Mouse (Mus musculus) lung, postnatal 0 days (tissue): ENCODE measurements at regions not wholly inside any gene's neighbourhood (a gene's known extent, or its start where the extent isn't known, plus 50 kb on each side); places are given as distances from the start of the nearest gene placed in this dataset.
A peak's percentile ranks its signal among the peaks of the same experiment; 100 is the strongest.

Experiments
- ATAC-seq: fragments of 200-750 bp; cut with Nextera tagmentation; 2 replicates; pipeline ENCODE4 v1.8.0; 2017; ENCODE audit warnings: moderate library complexity
- DNase-seq: peaks from one replicate; pipeline ENCODE4 v3.0.0-alpha.2; 2016; ENCODE audit warnings: low spot score
- H3K27ac ChIP-seq: fragments of 300-500 bp; sonication (generic); 2 replicates; pipeline ENCODE4 v1.5.1; 2014; ENCODE audit warnings: antibody characterized with exemption, mild to moderate bottlenecking, low read length, mixed read lengths
- H3K27me3 ChIP-seq: fragments of 300-500 bp; sonication (generic); replicated peaks from 2 replicates; pipeline ENCODE4 v1.6.1; 2014; ENCODE audit warnings: low read length, mixed read lengths; ENCODE audit not compliant: insufficient read depth
- H3K36me3 ChIP-seq: fragments of 300-500 bp; sonication (generic); 2 replicates; pipeline ENCODE4 v1.6.1; 2014; ENCODE audit warnings: low read length, mixed read lengths; ENCODE audit not compliant: insufficient read depth
- H3K4me1 ChIP-seq: fragments of 300-500 bp; sonication (generic); 2 replicates; pipeline ENCODE4 v1.6.1; 2014; ENCODE audit warnings: antibody characterized with exemption, low read depth, low read length, mixed read lengths; ENCODE audit not compliant: insufficient read depth
- H3K4me2 ChIP-seq: fragments of 300-500 bp; sonication (generic); replicated peaks from 2 replicates; pipeline ENCODE4 v1.6.1; 2014; ENCODE audit warnings: low read depth, mild to moderate bottlenecking, low read length, moderate library complexity, mixed read lengths
- H3K4me3 ChIP-seq: fragments of 300-500 bp; sonication (generic); 2 replicates; pipeline ENCODE4 v1.5.1; 2014; ENCODE audit warnings: low read depth, low read length
- H3K9ac ChIP-seq: fragments of 300-500 bp; sonication (generic); replicated peaks from 2 replicates; pipeline ENCODE4 v1.6.1; 2014; ENCODE audit warnings: low read depth, mild to moderate bottlenecking
- H3K9me3 ChIP-seq: fragments of 300-500 bp; sonication (generic); 2 replicates; pipeline ENCODE4 v1.6.1; 2016; ENCODE audit warnings: low read length, mixed read lengths
- CTCF ChIP-seq: IDR thresholded peaks from 2 replicates; pipeline ENCODE4 v1.5.1; 2016; ENCODE audit warnings: antibody characterized with exemption, mild to moderate bottlenecking
- EP300 ChIP-seq: IDR thresholded peaks from 2 replicates; pipeline ENCODE4 v1.6.1; 2016; ENCODE audit warnings: antibody characterized with exemption, mild to moderate bottlenecking, control low read depth
- WGBS: fragments of 180-500 bp; shearing (Covaris S2); extraction: QIAGEN DNeasy Blood & Tissue Kit; methylation state at CpG from one replicate; pipeline ENCODE4 v1.1.7; 2014; 5-methylcytosine and 5-hydroxymethylcytosine counted together

DNA sequence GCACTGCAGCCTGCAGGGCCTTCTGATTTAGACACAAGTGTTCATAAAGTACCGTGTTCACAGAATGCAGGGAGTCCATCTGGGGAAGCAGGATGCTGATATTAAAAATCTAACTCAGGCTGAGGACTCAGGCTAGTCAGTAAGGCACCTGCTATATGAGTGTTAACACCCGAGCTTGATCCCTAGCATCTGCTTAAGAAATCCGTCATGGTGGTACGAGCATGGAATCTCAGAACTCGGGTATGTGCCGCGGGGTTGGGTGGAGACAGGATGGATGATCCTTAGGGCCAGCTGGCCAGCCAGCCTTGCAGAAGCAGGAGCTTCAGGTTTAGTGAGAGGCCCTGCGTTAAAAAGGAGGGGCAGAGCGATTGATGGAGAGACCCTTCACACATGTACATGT is 160.1 kb downstream of the Slc4a3 start:
- H3K27ac ChIP-seq: no peak overlapping the region
- no peak overlapping the region for H3K4me3 ChIP-seq
- no peak overlapping the region for H3K9ac ChIP-seq
- no peaks in the 10 kb centered on the region for H3K9me3 ChIP-seq
- ATAC-seq: no peak
- TF ChIP-seq CTCF (no peak), EP300 (no peak)
- no peaks in the 10 kb centered on the region for H3K27me3 ChIP-seq
- H3K4me1 ChIP-seq: no peaks in the 10 kb centered on the region
- 72% methylated on average over 9 of the region's 9 CpGs for WGBS
- no peak overlapping the region for H3K4me2 ChIP-seq
- no peaks in the 10 kb centered on the region for H3K36me3 ChIP-seq
- DNase-seq: no peak

DNA sequence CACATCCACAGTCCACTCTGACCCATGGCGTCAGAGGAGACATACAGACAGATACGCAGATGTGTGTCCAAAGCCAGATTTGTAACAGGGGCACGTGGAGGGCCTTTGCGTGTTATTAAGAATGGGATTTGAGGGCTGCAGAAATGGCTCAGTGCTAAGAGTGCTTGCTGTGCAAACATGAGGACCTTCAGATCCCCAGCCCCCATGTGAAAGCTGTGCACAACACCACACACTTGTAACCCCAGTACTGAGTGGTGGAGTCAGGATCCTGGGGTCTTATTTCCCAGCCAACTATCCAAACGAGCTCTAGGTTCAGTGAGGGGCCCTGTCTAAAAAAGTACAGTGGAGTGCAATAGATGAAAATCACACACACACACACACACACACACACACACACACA is 177.4 kb downstream of the Slc4a3 start:
- Histone ChIP-seq H3K4me1 (no peaks in the 10 kb centered on the region), H3K9ac (no peak overlapping the region), H3K27me3 (no peaks in the 10 kb centered on the region), H3K27ac (no peak overlapping the region), H3K9me3 (no peaks in the 10 kb centered on the region), H3K36me3 (no peaks in the 10 kb centered on the region), H3K4me2 (no peak overlapping the region), H3K4me3 (no peak overlapping the region)
- DNase-seq (no peak), ATAC-seq (no peak)
- 57% methylated on average over 5 of the region's 5 CpGs for WGBS
- TF ChIP-seq CTCF: no peak
- TF ChIP-seq EP300: no peak

DNA sequence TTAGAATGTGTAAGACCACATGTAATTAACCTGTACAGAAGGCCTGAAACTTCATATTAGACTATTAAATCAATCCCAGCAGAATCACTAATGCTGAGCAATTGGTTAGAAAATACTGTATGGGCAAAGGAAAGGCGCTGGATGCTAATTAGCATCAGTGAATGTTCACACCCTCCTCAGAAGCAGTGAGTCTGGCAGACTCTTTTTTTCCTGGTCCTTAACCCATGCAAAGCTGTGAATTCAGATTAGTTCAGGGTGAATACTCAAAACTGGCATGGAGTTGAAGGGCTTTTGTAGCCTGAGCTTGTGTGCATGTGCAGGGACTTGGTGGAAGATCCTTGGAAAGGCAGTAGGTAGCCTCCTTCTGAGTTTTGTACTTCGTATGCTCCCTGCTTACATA is 179.3 kb downstream of the Slc4a3 start:
- H3K9ac ChIP-seq: no peak overlapping the region
- H3K9me3 ChIP-seq: no peaks in the 10 kb centered on the region
- WGBS: 74% methylated on average over 2 of the region's 2 CpGs
- H3K4me1 ChIP-seq: no peaks in the 10 kb centered on the region
- H3K27ac ChIP-seq: no peak overlapping the region
- H3K4me3 ChIP-seq: no peak overlapping the region
- no peaks in the 10 kb centered on the region for H3K36me3 ChIP-seq
- H3K27me3 ChIP-seq: no peaks in the 10 kb centered on the region
- ATAC-seq (no peak), DNase-seq (no peak)
- no peak overlapping the region for H3K4me2 ChIP-seq
- no peak for TF ChIP-seq EP300
- TF ChIP-seq CTCF: no peak

DNA sequence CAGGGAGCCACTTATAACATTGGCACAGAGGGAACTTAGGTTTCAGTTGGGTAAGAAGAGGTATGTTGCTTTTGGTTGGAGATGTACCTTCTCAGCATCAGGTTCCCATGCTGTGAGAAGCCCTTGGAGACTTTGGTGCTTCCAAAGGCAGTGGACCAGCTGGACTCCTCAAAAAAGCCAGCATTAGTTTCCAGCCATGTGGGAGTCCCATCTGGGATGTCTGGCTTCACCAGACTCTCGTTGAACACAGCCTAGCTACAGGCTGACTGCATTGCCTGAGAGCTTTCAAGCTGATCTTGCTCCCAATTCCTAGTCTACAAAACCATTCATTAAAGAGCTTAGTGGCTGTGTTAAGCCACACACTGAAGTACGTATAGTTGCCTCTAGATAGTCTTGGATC is 182.8 kb downstream of the Slc4a3 start:
- Histone ChIP-seq H3K27ac (no peak overlapping the region), H3K27me3 (no peaks in the 10 kb centered on the region), H3K36me3 (no peaks in the 10 kb centered on the region), H3K9me3 (no peaks in the 10 kb centered on the region), H3K9ac (no peak overlapping the region), H3K4me2 (no peak overlapping the region), H3K4me3 (no peak overlapping the region), H3K4me1 (no peaks in the 10 kb centered on the region)
- WGBS: 61% methylated on average over 2 of the region's 2 CpGs
- no peak for TF ChIP-seq EP300
- no peak for TF ChIP-seq CTCF
- ATAC-seq (no peak), DNase-seq (no peak)

DNA sequence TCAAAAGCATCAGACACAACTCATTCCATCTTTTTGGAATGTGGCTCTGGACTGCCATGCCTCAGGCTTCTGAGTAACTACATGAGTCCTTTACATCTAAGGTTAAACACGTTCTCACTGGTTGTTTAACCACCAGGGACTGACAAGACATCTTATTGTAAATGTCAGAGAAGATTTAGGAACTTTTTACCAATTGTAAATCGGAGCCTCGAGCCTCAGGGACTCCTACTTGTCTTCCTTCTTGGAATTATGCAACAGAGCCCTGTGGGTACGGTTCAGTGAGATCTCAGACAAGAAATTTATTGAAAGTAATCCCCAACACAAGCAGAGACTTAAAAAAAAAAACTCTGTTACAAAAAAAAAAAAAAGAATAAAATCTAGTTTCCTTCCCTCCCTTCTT is 187.7 kb downstream of the Slc4a3 start:
- TF ChIP-seq EP300 (no peak), CTCF (no peak)
- H3K27me3 ChIP-seq: no peaks in the 10 kb centered on the region
- ATAC-seq (no peak), DNase-seq (no peak)
- H3K9me3 ChIP-seq: no peaks in the 10 kb centered on the region
- H3K9ac ChIP-seq: no peak overlapping the region
- no peak overlapping the region for H3K4me3 ChIP-seq
- H3K4me2 ChIP-seq: no peak overlapping the region
- H3K4me1 ChIP-seq: no peaks in the 10 kb centered on the region
- H3K36me3 ChIP-seq: no peaks in the 10 kb centered on the region
- no peak overlapping the region for H3K27ac ChIP-seq
- WGBS: 28% methylated on average over 4 of the region's 4 CpGs

- WGBS: 63% methylated on average over 5 of the region's 5 CpGs
- Histone ChIP-seq H3K4me1 (no peaks in the 10 kb centered on the region), H3K4me2 (no peak overlapping the region), H3K27me3 (no peaks in the 10 kb centered on the region), H3K9ac (no peak overlapping the region), H3K9me3 (no peaks in the 10 kb centered on the region), H3K4me3 (no peak overlapping the region), H3K27ac (no peak overlapping the region), H3K36me3 (no peaks in the 10 kb centered on the region)
- TF ChIP-seq CTCF: no peak
- no peak for TF ChIP-seq EP300
- DNase-seq (no peak), ATAC-seq (no peak)
Observed at GRCm38 (mm10) chr1:75738651-75739050, 192.6 kb downstream of the Slc4a3 start.

GRCm38 (mm10) chr1:75749665-75750221 is 203.7 kb downstream of the Slc4a3 start:
- DNase-seq: peak; percentile 66
- Histone ChIP-seq H3K9me3 (no peaks in the 10 kb centered on the region), H3K4me3 (no peak overlapping the region), H3K4me2 (no peak overlapping the region), H3K9ac (no peak overlapping the region), H3K36me3 (no peaks in the 10 kb centered on the region), H3K4me1 (no peaks in the 10 kb centered on the region), H3K27ac (no peak overlapping the region), H3K27me3 (no peaks in the 10 kb centered on the region)
- WGBS: 39% methylated on average over 10 of the region's 10 CpGs
- ATAC-seq: peak; percentile 81
- TF ChIP-seq CTCF (no peak), EP300 (peak; percentile 39; the same call in 1 of the 2 replicates)
